Mouse (Mus musculus) small intestine, adult 2 months (tissue): ENCODE data around the gene Nlrx1.

Experiments
- CTCF ChIP-seq: fragments of 200-500 bp; IDR thresholded peaks from 2 replicates; pipeline ENCODE4 v1.5.1; 2012; ENCODE audit warnings: low read depth, mild to moderate bottlenecking, control low read depth, inconsistent platforms, low read length, moderate library complexity, mixed read lengths; ENCODE audit not compliant: insufficient replicate concordance, insufficient read length; ENCODE audit errors: extremely low read depth
- POLR2A ChIP-seq: fragments of 200-500 bp; IDR thresholded peaks from 2 replicates; pipeline ENCODE4 v1.6.1; 2012; ENCODE audit warnings: low read depth, mild to moderate bottlenecking, control low read depth, inconsistent platforms, low read length, moderate library complexity

DNA sequence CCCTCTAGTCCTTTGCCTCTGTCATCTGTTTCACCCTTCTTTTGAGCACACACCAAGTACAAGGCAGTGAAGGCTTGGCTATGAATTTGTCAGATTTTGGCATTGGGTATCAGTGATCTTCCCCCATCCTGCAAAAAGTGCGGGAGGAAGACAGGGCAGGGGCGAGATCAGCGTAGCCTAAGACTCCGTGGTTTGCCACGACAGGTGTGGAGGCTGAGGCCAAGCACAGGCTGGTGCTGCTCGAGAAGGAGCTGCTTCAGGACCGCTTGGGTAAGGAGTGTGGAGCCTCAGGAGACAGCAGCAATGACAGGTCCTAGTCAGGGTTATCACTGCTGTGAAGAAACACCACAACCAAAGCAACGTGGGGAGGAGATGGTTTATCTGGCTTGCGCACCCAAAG lies 27.0 kb downstream of the Nlrx1 start:
- no peak for TF ChIP-seq CTCF
- TF ChIP-seq POLR2A, result no peak
